Mouse (Mus musculus): ENCODE results near the gene Lcn11. TPM values are rescaled to one million over a fixed set of nuclear protein-coding genes. Genes with fewer than 3 reads are reported as not detected.

Gene Lcn11
- polyA plus RNA-seq, 1 experiment = not detected

GRCm38 (mm10) chr2:25765269-25765668 lies 11.5 kb upstream of the Lcn11 start, which contains the start of gene Lcn3:
TSS of gene Lcn3 (plus strand) at chr2:25765569.
- Histone ChIP-seq H3K9me3 (replicated peaks; ENCODE audit: control insufficient read depth, insufficient read depth, low read length, poor library complexity, severe bottlenecking) (no peaks in the 10 kb centered on the region), H3K36me3 (ENCODE audit: control insufficient read depth, insufficient read depth, low read length, poor library complexity, severe bottlenecking) (no peaks in the 10 kb centered on the region), H3K27me3 (ENCODE audit: control insufficient read depth, insufficient read depth, low read length, poor library complexity, severe bottlenecking) (no peaks in the 10 kb centered on the region), H3K9ac (ENCODE audit: low read depth, poor library complexity, severe bottlenecking) (no peak within 1 kb of the TSS), H3K4me3 (ENCODE audit: low read depth, low read length) (no peak within 1 kb of the TSS), H3K4me1 (ENCODE audit: control insufficient read depth, insufficient read depth, low read length) (no peaks in the 10 kb centered on the region), H3K27ac (ENCODE audit: insufficient read depth, low read length) (no peak within 1 kb of the TSS)
- TF ChIP-seq POLR2A (IDR thresholded peaks at IDR 0.05; ENCODE audit: insufficient read depth, low read length) = no peak
- TF ChIP-seq CTCF (IDR thresholded peaks at IDR 0.05; ENCODE audit: low read depth, low read length) = no peak
- TF ChIP-seq EP300 (IDR thresholded peaks at IDR 0.05; ENCODE audit: insufficient read depth, low read depth, low read length) = no peak

DNA sequence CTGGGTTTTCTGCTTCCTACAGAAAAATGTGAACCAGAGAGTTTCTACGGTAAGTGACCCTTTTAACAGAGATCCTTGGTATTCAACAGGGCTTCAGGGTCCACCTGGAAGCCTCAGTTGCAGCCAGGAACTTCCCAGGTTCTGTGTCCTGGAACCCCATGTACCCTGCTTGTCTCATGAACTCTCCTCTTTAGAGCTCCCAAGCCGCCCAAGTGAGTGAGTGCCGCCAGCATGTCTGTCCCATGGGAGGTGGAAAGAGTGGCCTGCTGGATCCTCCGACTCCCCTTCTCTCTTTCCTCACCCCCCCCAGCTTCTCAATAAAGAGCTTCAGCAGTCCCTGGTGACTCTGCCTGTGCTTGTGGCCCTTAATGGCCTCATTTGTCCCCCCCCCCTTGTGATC lies 9.1 kb upstream of the Lcn11 start:
- no peaks in the 10 kb centered on the region for H3K27me3 ChIP-seq (ENCODE audit: control insufficient read depth, insufficient read depth, low read length, poor library complexity, severe bottlenecking)
- no peaks in the 10 kb centered on the region for H3K4me1 ChIP-seq (ENCODE audit: control insufficient read depth, insufficient read depth, low read length)
- no peak overlapping the region for H3K9ac ChIP-seq (ENCODE audit: low read depth, poor library complexity, severe bottlenecking)
- TF ChIP-seq EP300 (IDR thresholded peaks at IDR 0.05; ENCODE audit: insufficient read depth, low read depth, low read length) (no peak), CTCF (IDR thresholded peaks at IDR 0.05; ENCODE audit: low read depth, low read length) (no peak), POLR2A (IDR thresholded peaks at IDR 0.05; ENCODE audit: insufficient read depth, low read length) (no peak)
- no peak overlapping the region for H3K27ac ChIP-seq (ENCODE audit: insufficient read depth, low read length)
- no peaks in the 10 kb centered on the region for H3K36me3 ChIP-seq (ENCODE audit: control insufficient read depth, insufficient read depth, low read length, poor library complexity, severe bottlenecking)
- no peaks in the 10 kb centered on the region for H3K9me3 ChIP-seq (replicated peaks; ENCODE audit: control insufficient read depth, insufficient read depth, low read length, poor library complexity, severe bottlenecking)
- no peak overlapping the region for H3K4me3 ChIP-seq (ENCODE audit: low read depth, low read length)

GRCm38 (mm10) chr2:25773507-25773906 lies 3.3 kb upstream of the Lcn11 start:
- TF ChIP-seq EP300 (IDR thresholded peaks at IDR 0.05; ENCODE audit: insufficient read depth, low read depth, low read length) (no peak), CTCF (IDR thresholded peaks at IDR 0.05; ENCODE audit: low read depth, low read length) (no peak), POLR2A (IDR thresholded peaks at IDR 0.05; ENCODE audit: insufficient read depth, low read length) (no peak)
- no peaks in the 10 kb centered on the region for H3K36me3 ChIP-seq (ENCODE audit: control insufficient read depth, insufficient read depth, low read length, poor library complexity, severe bottlenecking)
- no peaks in the 10 kb centered on the region for H3K9me3 ChIP-seq (replicated peaks; ENCODE audit: control insufficient read depth, insufficient read depth, low read length, poor library complexity, severe bottlenecking)
- no peak overlapping the region for H3K9ac ChIP-seq (ENCODE audit: low read depth, poor library complexity, severe bottlenecking)
- H3K27me3 ChIP-seq (ENCODE audit: control insufficient read depth, insufficient read depth, low read length, poor library complexity, severe bottlenecking) = no peaks in the 10 kb centered on the region
- no peaks in the 10 kb centered on the region for H3K4me1 ChIP-seq (ENCODE audit: control insufficient read depth, insufficient read depth, low read length)
- H3K27ac ChIP-seq (ENCODE audit: insufficient read depth, low read length) = no peak overlapping the region
- H3K4me3 ChIP-seq (ENCODE audit: low read depth, low read length) = no peak overlapping the region

- Histone ChIP-seq H3K27ac (ENCODE audit: insufficient read depth, low read length) (no peak overlapping the region), H3K27me3 (ENCODE audit: control insufficient read depth, insufficient read depth, low read length, poor library complexity, severe bottlenecking) (no peaks in the 10 kb centered on the region), H3K9ac (ENCODE audit: low read depth, poor library complexity, severe bottlenecking) (no peak overlapping the region), H3K4me1 (ENCODE audit: control insufficient read depth, insufficient read depth, low read length) (no peaks in the 10 kb centered on the region), H3K4me3 (ENCODE audit: low read depth, low read length) (no peak overlapping the region), H3K9me3 (replicated peaks; ENCODE audit: control insufficient read depth, insufficient read depth, low read length, poor library complexity, severe bottlenecking) (no peaks in the 10 kb centered on the region), H3K36me3 (ENCODE audit: control insufficient read depth, insufficient read depth, low read length, poor library complexity, severe bottlenecking) (no peaks in the 10 kb centered on the region)
- TF ChIP-seq CTCF (IDR thresholded peaks at IDR 0.05; ENCODE audit: low read depth, low read length) (no peak), EP300 (IDR thresholded peaks at IDR 0.05; ENCODE audit: insufficient read depth, low read depth, low read length) (no peak), POLR2A (IDR thresholded peaks at IDR 0.05; ENCODE audit: insufficient read depth, low read length) (no peak)
Measured at GRCm38 (mm10) chr2:25774640-25775039, 2.2 kb upstream of the Lcn11 start.

- Histone ChIP-seq H3K9me3 (replicated peaks; ENCODE audit: control insufficient read depth, insufficient read depth, low read length, poor library complexity, severe bottlenecking) (no peaks in the 10 kb centered on the region), H3K27ac (ENCODE audit: insufficient read depth, low read length) (no peak overlapping the region), H3K4me1 (ENCODE audit: control insufficient read depth, insufficient read depth, low read length) (no peaks in the 10 kb centered on the region), H3K9ac (ENCODE audit: low read depth, poor library complexity, severe bottlenecking) (no peak overlapping the region), H3K4me3 (ENCODE audit: low read depth, low read length) (no peak overlapping the region), H3K36me3 (ENCODE audit: control insufficient read depth, insufficient read depth, low read length, poor library complexity, severe bottlenecking) (no peaks in the 10 kb centered on the region), H3K27me3 (ENCODE audit: control insufficient read depth, insufficient read depth, low read length, poor library complexity, severe bottlenecking) (no peaks in the 10 kb centered on the region)
- TF ChIP-seq POLR2A (IDR thresholded peaks at IDR 0.05; ENCODE audit: insufficient read depth, low read length) = no peak
- no peak for TF ChIP-seq EP300 (IDR thresholded peaks at IDR 0.05; ENCODE audit: insufficient read depth, low read depth, low read length)
- no peak for TF ChIP-seq CTCF (IDR thresholded peaks at IDR 0.05; ENCODE audit: low read depth, low read length)
Measured at GRCm38 (mm10) chr2:25775991-25776390, 826 bp upstream of the Lcn11 start.

DNA sequence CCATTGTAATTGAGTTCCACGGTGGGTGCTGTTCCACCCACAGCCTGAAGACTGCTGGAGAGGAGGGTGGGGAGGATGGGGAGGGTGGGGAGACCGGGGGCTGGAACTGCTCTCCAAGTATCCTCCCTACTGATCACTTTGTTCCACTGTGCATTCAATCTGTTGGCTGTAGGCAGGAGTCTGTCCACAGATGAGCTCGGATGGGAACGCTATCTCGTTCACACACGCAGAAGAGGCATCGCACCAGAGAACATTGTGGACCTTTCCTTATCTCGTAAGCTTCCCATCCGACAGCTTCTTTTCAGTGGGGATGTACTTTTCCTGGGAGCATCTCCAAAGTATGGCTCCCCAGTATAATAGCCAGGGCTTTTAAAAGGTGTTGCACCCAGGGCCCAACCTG lies 2.3 kb downstream of the Lcn11 start:
- H3K27ac ChIP-seq (ENCODE audit: insufficient read depth, low read length) = no peak overlapping the region
- no peaks in the 10 kb centered on the region for H3K9me3 ChIP-seq (replicated peaks; ENCODE audit: control insufficient read depth, insufficient read depth, low read length, poor library complexity, severe bottlenecking)
- H3K4me3 ChIP-seq (ENCODE audit: low read depth, low read length) = no peak overlapping the region
- H3K36me3 ChIP-seq (ENCODE audit: control insufficient read depth, insufficient read depth, low read length, poor library complexity, severe bottlenecking) = no peaks in the 10 kb centered on the region
- no peak overlapping the region for H3K9ac ChIP-seq (ENCODE audit: low read depth, poor library complexity, severe bottlenecking)
- no peak for TF ChIP-seq POLR2A (IDR thresholded peaks at IDR 0.05; ENCODE audit: insufficient read depth, low read length)
- TF ChIP-seq CTCF (IDR thresholded peaks at IDR 0.05; ENCODE audit: low read depth, low read length) = no peak
- TF ChIP-seq EP300 (IDR thresholded peaks at IDR 0.05; ENCODE audit: insufficient read depth, low read depth, low read length) = no peak
- H3K4me1 ChIP-seq (ENCODE audit: control insufficient read depth, insufficient read depth, low read length) = no peaks in the 10 kb centered on the region
- H3K27me3 ChIP-seq (ENCODE audit: control insufficient read depth, insufficient read depth, low read length, poor library complexity, severe bottlenecking) = no peaks in the 10 kb centered on the region

Measured in ES-Bruce4 (cell line).